Mouse (Mus musculus) CD8-positive naive resting alpha-beta T cell, adult 2 months (primary cell): ENCODE results near the gene Lcn10.
"Not testable (repeated sequence)": the region's sequence is repeated elsewhere in the genome, so short reads cannot be mapped to it uniquely, and the experiment has no call there.

Experiments
- DNase-seq, 2 experiments: peaks; one replicate each; pipeline ENCODE4 v3.0.0; 2022; ENCODE audit warnings: low read depth in 2 of 2, low spot score in 2 of 2

The Lcn10 gene

DNA sequence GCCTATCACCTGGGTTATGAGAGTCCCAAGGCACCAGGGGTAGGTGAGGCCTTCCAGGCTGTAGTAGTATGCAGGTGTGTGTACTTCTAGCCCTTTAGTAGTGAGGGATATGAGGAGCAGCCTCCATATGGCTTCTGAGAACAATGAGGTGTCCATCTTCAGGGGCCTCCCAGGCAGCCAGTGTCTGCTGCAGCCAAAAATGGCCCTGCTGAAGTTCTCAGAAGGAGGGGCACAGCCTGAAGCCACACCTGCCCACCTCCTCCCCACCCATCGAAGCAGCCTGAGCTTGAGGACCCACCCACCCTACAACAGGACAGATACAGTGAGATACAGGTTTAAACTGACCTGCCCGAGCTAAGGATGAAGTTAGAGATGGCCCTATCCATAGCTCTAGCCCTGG is at the start of gene Lcn10:
Lcn10 (plus strand) TSS at position 301 of the 400 bp plus-strand sequence.
- DNase-seq = no peak

DNA sequence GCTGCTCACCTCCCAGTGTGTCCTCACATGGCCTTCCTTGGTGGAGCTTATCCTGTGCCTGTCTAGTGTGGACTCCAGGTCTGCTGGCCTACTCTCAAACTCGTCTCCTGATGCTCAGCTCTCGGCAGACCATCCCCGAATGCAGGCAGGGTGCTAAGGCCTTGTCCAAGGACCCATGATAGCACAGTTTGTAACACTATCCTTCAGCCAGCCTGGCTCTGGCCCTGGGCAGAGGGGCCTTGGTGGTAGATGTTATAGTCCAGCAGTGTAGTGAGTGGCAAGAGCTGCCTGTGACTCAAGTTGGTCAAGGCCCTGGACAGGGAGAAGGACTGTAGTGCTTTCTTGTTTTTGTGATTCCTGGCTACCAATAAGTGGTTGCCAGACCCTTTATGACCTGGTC is 48.9 kb upstream of the Lcn10 start:
- no peak for DNase-seq

DNA sequence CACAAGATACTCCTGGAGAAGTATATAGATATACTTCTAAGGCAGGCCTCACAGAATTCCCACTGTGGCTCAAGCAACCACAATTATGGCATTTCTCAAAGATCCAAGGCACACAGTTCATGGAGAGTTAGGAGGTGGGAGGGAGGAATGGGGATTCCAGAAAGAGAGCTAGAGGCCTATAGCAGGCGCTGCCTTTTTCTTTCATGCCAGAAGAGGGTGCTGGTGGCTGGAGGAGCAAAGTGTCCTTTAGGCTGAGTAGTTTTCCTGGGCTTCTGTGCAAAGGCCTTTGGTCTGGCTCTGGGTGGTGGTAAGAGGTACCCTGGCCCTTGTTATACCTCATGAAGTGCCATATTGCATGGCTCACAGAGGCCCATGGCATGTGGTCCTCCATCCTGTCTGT is 48.5 kb upstream of the Lcn10 start:
- DNase-seq = no peak

DNA sequence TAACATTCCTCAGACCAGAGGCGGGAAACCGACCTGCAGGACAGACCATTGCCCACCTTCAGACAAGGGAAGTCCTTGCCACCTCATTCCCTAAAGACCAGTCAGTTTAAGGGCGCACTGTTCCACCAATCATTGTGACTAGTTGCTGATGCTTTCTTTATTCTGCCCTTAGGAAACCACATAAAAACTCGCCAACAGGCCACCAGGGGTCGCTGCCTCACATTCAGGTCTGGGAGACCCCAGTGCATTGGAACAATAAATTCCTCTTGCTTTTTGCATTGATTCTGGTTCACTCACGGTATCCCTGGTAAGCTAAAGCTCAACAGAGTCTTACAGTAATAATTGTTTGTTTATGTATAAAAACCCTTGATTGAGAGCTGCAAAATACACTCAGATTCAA is 42.6 kb upstream of the Lcn10 start:
- peak in 1 of 2 experiments; percentile 49 for DNase-seq

- no peak for DNase-seq
Observed at GRCm38 (mm10) chr2:25652902-25653301, 29.6 kb upstream of the Lcn10 start, which contains the start of gene Lcn8. Gene Lcn8, plus strand, starts transcription at chr2:25653120.

DNA sequence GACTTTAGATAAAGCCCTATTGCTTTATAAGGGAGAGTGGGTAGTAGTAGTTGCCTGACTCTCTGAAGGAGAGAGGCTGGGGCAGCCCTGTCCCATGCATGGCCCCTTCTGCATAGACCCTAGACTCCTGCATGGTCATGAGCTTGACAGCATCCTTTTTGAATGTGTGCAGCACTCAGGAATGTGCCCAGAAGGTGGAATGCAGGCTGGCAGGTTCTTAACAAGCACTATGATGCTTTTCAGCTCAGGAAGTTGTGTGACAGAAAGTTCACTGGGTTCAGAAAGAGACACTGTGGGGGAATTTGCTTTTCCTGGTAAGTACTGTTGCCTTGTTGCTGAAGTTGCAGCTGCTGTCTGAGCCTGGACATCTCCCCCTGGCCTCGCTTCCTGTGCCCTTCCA is 28.0 kb upstream of the Lcn10 start:
- no peak for DNase-seq

- no peak for DNase-seq
Observed at GRCm38 (mm10) chr2:25656691-25657090, 25.8 kb upstream of the Lcn10 start.

DNA sequence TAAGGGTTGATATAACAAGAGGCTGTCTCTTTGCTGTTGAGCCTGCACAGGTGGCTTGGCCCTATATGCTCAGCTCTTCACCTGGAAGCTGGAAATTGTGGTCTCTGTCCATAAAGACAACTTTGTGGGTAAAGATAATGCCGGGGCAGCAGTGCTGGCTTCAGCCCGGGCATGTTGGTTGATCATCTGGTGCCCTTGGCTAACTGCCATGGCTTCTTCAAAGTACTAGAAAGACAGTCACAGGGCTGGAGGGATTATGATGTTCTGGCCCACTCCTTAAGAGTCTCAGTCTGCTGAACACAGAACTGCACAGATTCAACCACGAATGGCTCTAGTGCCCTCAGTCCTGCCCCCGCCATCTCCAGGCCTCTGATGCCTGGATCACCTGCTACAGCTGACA is 25.3 kb upstream of the Lcn10 start:
- DNase-seq = no peak

GRCm38 (mm10) chr2:25657652-25658051 is 24.9 kb upstream of the Lcn10 start, which contains the start of gene Lcn5:
Gene Lcn5, plus strand, starts transcription at chr2:25657952.
- no peak for DNase-seq

DNA sequence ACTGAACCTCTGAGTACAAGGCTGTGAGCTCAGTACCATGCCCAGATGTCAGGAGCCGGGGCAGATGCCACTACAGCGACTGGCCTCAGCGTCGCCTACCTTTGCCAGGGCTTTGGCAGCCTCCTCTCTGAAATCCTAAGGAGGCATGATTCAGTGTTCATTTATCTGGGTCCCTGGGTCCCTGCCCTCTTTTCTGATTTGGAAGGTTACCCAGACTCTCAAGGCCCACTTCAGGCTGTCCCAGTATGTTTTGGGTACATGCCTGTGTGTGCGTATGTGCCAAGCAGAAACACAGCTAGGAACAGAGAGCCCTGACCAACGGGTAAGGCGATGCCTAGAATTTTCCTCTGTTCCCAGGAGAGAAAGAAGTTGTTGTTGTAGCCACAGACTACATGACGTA is 22.2 kb upstream of the Lcn10 start:
- DNase-seq = no peak

- DNase-seq = no peak
Observed at GRCm38 (mm10) chr2:25661245-25661970, 21.1 kb upstream of the Lcn10 start.

GRCm38 (mm10) chr2:25663511-25663910 is 19.0 kb upstream of the Lcn10 start:
- DNase-seq = peak; percentile 28 to 64

- no peak for DNase-seq
Observed at GRCm38 (mm10) chr2:25664125-25664524, 18.4 kb upstream of the Lcn10 start.

DNA sequence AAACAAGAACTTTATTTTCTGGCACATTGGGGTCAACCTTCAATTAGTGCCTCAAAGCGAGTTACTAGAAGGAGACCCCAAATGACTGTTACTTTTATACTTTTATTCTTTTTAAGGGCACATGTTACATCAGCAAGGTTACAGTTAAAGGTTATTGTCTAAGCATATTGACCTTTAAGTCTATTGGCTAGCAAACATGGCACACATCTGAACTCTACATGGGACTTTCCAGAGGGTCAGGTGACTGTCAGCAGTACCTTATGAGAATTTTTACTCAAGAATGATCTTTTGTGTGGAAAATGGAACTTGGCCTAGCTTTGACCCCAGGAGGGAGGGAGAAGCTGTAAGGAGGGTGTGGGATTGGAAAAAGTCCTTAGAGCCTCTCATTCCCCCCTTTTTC is 16.0 kb upstream of the Lcn10 start:
- no peak for DNase-seq

DNA sequence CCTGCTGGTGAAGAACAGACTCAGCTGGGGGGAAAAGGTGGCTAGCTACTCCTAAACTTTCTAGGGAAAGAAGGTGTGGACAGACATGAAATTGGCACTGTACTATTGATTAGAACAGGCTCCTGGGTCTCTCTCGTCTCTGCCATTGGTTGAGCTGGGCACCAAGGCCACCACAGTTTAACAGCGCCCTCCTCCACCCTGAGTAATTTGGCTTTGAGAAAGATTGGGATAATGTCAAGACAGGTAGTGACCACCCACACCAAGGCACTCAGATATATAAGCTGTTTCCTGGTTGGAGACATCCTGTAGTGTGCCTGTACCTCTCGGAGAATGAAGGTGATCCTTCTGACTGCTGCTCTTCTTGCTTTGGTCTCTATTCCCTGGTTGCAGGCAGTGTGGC is 6.0 kb upstream of the Lcn10 start, which contains the start of gene Lcn6:
Lcn6 (plus strand) TSS at position 301 of the 400 bp plus-strand sequence.
- DNase-seq = no peak

DNA sequence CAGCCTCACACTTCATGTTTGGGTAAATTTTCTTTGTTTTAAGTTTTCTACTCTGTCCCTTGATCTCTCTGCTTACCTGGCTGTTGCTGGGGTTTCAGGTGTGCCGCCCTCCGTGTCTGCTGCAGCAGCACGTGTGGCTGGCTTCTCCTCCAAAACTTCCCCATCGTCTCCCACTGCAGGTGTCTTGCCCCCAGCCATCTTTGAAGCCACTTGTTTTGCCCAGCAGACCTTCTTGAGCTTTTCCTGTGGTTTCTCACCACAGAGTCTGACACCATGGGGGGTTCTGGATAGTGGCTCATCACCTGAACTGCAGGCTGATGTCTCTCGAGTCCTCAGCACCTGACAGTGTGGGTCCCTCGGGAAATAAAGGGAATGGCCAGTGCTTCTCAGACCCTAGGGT is 3.0 kb upstream of the Lcn10 start:
- peak; percentile 39 for DNase-seq

GRCm38 (mm10) chr2:25686941-25687340 is 4.4 kb downstream of the Lcn10 start:
- DNase-seq = no peak

DNA sequence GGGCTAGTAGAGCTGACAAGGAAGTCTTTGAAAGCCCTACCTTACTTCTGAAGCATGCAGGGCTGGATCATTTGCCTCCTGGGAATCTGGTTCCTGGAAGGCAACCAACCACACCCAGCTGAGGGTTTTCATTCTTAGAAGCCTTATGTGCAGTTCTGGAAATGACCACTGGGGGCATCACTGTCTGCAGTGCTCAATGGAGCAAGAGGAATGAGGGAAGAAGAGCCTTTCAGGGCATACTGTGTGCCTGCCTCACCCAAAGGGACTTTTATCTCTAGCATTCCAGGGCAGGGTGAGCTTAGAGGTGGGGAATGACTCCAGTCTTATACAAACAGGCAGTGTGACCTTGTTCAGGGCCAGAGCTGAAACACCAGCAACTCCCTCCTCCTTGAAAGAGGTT is 12.1 kb downstream of the Lcn10 start:
- DNase-seq = peak; percentile 25 to 54

GRCm38 (mm10) chr2:25696951-25697350 is 14.4 kb downstream of the Lcn10 start:
- no peak for DNase-seq

DNA sequence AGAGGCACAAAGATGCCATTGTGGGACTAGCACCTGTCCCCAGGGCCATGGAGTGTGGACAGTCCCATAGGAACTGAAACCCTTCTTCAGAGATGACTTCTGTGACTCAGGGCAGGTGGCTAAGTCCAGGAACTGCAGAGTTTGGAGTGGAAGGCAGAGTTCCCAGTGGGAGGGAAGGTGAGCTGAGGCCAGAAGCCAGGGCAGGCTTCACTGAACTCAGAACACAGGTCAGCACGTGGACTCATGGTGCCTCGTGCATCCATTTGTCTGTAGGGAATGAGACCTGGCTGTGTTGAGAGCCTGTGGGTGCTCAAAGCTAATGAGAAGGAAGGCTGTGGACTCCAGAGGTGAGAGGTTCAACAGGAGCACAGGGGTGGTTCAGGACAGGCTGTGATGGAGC is 16.2 kb downstream of the Lcn10 start:
- no peak for DNase-seq

GRCm38 (mm10) chr2:25699743-25700142 is 17.2 kb downstream of the Lcn10 start, which contains the start of gene Obp2a:
Gene Obp2a, plus strand, starts transcription at chr2:25700043.
- not testable (repeated sequence) for DNase-seq

- DNase-seq = no peak
Observed at GRCm38 (mm10) chr2:25701001-25701400, 18.5 kb downstream of the Lcn10 start.

DNA sequence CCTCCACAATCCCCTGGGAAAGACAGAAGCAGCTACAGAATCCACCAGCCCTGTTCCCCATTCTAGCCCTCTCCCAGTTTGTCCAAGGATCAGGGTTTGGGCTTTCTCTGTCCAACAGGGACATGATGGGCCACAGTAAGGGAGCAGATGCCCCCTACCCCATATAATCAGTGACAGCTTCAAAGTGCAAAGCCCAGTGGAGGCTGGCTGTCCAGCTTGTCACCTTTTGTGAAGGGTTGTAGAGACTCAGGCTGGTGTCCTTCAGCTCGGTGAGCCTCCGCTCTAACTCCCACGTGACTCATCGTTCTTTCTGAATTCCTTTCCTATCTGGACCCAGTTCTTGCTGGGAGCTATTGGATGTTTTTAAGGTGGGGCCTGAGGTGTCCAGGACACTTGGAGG is 21.2 kb downstream of the Lcn10 start:
- DNase-seq = no peak
